Mouse (Mus musculus) brain, embryonic 18.5 days (tissue): ENCODE results near the gene Lrrc3b.

ENCODE experiments used
- DNase-seq: peaks from one replicate; pipeline ENCODE4 v3.0.0-alpha.2; 2012; ENCODE audit warnings: low read depth, low spot score

The Lrrc3b gene

DNA sequence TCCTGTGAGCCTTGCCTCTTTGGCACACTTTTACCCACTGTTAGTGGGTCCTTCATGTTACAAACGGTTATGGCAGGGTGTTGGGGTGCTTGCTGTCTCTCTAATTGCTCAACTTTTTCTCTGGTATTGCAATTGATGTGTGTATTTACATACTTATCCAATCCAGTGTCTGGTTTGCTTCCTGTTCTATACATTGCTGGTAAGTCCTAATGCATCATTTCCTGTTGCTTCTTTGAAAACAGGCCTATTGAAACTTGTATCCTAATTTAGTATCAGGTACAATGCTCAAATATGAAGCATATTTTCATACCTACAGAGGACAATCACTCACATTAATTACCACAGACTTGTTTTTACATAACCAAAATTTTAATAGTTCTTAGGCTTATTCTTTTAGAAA lies 107.4 kb downstream of the Lrrc3b start:
- no peak for DNase-seq

DNA sequence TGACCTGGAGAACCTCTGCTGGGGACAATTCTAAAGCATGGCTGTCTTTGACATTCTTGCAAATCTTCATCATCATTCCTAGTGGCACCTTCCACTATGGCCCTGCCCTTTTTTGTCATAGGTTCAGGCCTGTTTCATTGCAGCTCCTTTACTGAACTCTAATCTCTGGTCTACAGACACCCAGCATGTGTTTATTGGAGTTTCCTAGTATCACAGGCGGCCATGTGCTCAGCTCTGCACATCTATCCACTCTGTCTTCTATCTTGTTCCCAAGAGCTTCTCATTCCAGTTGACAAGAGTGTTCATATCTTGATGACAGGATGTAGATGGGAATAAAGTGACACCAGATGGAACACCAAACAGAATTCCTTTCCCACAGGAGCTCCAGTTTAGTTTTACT lies 108.6 kb downstream of the Lrrc3b start:
- DNase-seq, result no peak

DNA sequence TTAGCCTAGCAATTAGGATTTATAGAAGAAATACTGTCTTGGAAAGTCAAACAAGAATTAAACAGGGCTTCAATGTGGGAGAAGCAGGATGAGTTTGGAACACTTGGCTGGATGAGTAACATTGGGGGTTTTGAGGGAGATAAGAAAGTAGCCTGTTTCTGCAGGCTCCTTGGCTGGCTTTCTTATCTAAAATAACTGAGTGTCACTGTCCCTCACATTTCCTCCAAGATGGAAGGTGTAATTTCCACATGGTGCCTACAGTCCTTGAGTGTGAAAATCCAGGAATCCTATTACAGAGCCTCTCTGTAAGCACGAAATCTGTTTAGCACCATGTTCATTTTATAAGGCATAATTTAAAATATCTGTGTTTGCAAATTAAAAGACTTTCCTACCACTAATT lies 112.9 kb downstream of the Lrrc3b start:
- DNase-seq, result no peak

DNA sequence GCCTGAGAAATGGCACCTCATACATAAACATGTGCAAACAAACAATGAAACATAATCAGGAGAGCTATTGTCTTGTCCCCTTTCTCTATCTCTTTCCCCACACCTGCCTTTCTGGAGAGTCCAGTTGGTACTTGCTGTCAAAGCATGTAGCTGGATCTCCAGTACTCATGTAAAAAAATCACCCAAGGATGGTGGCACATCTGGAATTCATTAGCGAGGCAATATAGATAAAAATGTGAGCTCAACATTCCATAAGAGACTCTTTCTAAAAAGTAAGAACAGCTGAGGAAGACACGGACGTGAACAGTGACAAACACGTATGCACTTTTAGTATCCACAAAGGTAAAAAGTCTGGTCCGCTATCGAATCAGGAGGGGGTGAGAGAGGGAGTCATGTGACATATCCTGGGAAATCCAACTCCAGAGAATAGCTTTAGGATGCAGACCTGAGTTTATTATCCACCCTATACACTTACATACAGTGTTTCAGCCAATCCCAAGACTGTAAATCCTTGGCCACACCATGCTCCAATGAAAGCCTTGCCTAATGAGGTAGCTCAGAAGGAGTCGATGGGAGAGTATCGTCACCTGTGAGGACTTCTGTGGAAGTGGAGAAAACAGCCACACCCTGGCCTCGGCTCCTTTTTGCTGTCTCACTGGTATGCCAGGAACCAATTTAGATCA lies 116.2 kb downstream of the Lrrc3b start:
- DNase-seq, result no peak

DNA sequence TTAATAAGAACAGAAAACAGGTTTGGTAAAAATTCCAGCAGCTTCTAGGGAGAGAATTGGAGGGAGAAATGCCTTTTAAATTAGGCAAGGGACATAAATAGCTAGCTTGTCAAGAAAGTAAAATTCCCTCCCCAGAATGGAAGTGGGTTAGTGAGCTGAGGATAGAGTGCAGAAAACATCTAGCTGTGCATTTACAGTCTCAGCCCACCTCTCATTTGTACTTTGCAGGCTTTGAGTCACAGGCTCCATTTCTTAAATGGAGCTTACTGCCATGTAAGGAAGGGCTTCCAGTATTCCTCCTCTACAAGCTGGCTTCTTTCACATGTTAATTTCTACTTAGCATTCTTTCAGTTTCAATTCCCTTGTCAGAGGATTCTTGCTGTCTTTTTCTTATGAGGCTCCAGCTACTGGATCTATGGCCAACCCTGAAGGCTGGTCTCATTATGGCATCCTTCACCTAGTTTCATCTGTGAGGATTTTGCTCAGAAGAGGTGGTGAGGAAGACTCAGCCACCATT lies 119.3 kb downstream of the Lrrc3b start:
- DNase-seq, result no peak

DNA sequence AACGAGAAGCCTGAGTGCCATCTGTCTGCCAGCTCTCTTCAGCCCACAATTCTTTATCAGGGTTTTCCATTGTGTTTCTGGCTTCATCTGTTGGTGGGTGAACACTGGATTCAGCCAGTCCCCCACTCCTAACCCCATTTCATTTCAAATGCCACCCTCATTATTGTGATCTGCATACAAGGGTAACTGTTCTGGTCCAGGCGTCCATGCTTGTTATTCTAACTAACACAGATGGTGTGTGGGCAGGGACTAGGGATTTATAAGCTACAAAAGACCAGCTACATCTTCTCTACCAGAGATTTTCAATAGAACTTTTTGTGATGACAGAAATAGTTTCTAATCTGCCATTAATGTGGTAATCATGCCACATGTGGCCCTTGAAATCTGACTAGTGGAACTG lies 130.2 kb downstream of the Lrrc3b start:
- DNase-seq, result no peak
